Mouse (Mus musculus) C2C12 (cell line): ENCODE measurements around the gene Doc2b.

Experiments used
- CEBPB ChIP-seq: IDR thresholded peaks from one replicate; pipeline ENCODE4 v1.6.1; 2011; ENCODE audit warnings: low read depth, mild to moderate bottlenecking, control low read depth, moderate library complexity
- CTCF ChIP-seq: IDR thresholded peaks from one replicate; pipeline ENCODE4 v1.5.1; 2011; ENCODE audit not compliant: control insufficient read depth, insufficient read depth, insufficient read length
- FOSL1 ChIP-seq: IDR thresholded peaks from one replicate; pipeline ENCODE4 v1.8.0; 2011; ENCODE audit warnings: mild to moderate bottlenecking, low read length; ENCODE audit not compliant: poor library complexity, insufficient read depth, severe bottlenecking
- MAX ChIP-seq: IDR thresholded peaks from one replicate; pipeline ENCODE4 v1.6.1; 2011; ENCODE audit warnings: mild to moderate bottlenecking, control low read depth
- MYOD1 ChIP-seq: IDR thresholded peaks from one replicate; pipeline ENCODE4 v1.6.1; 2011; ENCODE audit warnings: low read depth; ENCODE audit not compliant: control insufficient read depth, insufficient read length
- MYOG ChIP-seq: IDR thresholded peaks from one replicate; pipeline ENCODE4 v1.6.1; 2011; ENCODE audit not compliant: control insufficient read depth, insufficient read length; ENCODE audit errors: extremely low read depth
- USF1 ChIP-seq: IDR thresholded peaks from one replicate; pipeline ENCODE4 v1.6.1; 2011; ENCODE audit warnings: low read depth, mild to moderate bottlenecking, control low read depth, moderate library complexity

DNA sequence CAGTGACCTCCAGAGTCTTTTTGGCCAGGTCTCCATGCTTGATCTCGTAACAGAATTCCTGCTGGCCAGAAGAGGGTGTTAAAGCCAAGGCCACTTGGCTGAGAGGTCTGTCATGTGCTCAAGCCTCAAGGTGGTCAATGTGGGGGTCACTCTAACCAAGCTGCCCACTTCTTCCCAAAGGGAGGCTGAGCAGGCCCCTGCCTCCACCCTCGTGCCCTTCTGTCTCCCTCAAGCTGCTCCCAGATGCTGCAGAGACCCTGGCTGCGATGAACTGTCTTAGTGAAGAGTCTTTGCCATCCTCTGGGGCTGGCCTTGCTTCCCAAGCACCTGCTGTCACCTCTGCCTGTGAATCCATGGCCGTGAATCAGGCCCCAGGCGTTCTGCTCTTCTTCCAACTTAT, 23.3 kb downstream of the Doc2b start:
- TF ChIP-seq CTCF (no peak), MYOG (no peak), FOSL1 (no peak), USF1 (no peak), MAX (no peak), MYOD1 (no peak), CEBPB (no peak)
